Mouse (Mus musculus): ENCODE results near the gene Ears2.

GRCm38 (mm10) chr7:122020273-122020666 is 46.8 kb downstream of the Ears2 start:
- TF ChIP-seq POLR2A (IDR thresholded peaks at IDR 0.05; ENCODE audit: control insufficient read depth, low read depth, low read length) (no peak), CTCF (IDR thresholded peaks at IDR 0.05; ENCODE audit: control insufficient read depth, insufficient read depth, insufficient replicate concordance, low read depth, low read length) (no peak)
